Mouse (Mus musculus): ENCODE measurements around the gene 2610301B20Rik.
"Not testable (repeated sequence)": the region's sequence is repeated elsewhere in the genome, so short reads cannot be mapped to it uniquely, and the experiment has no call there.

2610301B20Rik gene

DNA sequence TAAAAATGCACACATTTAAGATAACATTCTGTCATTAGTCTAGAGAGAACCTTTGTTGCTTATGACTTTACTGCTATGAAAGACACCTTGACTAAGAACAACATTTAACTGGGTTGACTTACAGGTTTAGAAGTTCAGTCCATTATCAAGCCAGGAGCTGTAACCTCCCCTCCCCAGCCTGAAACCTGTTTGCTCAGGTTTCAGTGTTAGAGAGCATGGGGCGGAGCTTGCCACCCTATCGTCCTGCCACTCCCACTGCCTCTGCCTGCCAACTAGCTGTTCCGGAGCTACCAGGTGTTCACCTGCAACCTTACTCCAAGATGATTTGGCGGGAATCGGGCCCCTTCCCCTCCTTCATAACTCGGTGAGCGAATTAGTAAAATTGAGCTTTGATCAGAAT is 37.1 kb downstream of the 2610301B20Rik start:
- DNase-seq (ENCODE audit: low spot score), result not testable (repeated sequence)

DNA sequence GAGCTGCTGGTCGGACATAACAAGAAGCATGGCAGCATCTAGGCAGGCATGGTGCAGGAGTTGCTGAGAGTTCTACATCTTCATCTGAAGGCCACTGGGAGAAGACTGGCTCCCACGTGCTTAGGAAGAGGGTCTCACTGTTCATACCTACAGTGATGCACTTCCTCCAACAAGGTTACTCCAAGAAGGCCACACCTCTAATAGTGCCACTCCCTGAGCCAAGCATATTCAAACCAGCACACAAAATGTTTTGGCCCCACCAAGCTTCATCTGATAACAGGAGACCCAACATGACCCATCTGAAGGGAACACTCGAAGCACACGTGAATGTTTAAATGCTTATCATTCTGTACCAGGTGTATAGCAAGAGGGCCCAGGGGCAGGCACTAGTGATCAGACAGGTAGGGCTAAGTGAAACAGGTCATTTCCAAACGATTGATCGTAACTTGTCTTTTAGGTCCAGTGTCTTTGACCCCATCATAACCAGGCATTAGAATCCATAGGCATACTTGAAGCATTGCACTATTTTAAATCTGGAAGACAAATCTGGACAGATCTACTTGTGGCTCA is 37.7 kb downstream of the 2610301B20Rik start:
- DNase-seq (ENCODE audit: low spot score), result no peak

DNA sequence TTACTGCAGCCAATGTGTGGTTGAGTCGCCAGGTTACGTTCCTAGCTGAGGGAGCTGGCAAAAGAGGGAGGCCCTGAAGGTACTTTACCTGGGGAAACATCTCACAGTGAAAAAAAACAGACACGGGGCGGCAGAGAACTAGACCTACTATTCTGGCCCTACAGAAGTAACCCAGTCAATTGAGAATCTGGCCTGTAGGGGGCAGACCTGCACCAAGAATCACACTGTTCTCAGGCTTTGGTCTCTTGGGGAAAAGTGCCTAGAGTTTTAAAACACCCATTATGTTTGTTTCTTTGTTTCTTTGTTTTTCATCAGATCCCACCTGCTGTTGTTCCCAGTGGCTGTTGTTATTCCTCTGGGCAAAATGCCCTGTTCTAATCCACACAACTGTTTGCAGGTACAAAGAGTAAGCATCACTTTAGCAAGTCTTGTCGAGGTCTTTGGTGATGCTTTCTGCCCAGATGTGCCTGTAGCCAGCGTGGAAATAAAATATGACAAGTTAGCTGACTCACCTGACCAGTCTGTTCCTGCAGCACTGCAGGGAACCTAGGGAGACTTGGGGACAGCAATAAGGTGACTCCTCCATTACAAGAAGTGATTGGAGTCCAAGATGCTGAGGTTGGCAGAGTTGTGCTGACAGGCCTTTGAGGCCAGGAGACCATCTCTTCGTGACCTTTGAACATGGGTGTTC is 38.5 kb downstream of the 2610301B20Rik start:
- DNase-seq (ENCODE audit: low spot score), result peak; percentile 71

DNA sequence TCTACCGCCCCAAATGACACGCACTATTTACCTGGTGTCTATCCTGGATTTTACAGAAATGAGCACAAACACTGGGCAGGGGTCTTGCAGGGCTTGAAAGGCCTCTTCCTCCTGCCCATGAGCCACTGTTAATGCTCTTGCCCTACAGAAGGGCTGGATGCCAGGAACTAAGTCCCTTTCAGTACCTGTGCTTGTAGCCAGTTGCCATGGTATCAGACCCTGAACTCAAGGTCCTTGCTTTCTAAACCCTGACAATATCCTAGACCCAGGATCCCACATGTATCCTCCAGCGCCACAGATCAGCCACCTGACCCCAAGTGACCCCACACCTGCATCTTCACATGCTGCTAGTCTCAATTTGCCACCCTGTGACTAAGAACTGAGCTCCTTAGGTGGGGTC is 39.1 kb downstream of the 2610301B20Rik start:
- DNase-seq (ENCODE audit: low spot score), result no peak

DNA sequence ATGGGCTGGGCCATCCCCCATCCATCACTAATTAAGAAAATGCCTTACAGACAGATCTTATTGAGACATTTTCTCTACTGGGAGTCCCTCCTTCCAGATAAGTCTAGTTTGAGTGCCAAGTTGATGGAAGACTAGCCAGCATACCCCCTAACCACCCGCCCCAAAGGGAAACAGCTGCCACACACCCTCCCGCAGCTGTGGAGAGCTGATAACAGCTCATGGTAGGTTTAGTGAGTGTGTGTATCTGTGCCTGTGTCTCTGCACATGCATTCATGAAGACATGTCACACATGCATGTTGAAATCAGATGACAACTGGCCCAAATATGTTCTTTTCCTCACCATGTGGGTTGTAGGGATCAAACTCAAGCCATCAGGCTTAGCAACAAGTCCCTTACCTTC is 40.5 kb downstream of the 2610301B20Rik start:
- DNase-seq (ENCODE audit: low spot score), result no peak

DNA sequence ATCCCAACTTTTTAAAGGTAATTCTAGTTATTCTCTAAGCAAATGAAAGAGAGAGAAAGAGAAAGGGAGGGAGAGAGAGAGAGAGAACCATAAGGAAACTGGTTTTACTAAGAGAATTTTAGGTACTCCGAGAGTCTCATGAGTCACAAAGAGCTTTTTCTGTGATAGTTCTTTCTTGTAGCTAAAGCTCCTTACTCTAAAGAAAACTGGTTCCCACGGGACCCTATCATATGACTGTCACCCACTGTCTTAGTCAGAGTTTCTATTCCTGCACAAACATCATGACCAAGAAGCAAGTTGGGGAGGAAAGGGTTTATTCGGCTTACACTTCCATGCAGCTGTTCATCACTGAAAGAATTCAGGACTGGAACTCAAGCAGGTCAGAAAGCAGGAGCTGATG is 41.0 kb downstream of the 2610301B20Rik start:
- DNase-seq (ENCODE audit: low spot score), result no peak

DNA sequence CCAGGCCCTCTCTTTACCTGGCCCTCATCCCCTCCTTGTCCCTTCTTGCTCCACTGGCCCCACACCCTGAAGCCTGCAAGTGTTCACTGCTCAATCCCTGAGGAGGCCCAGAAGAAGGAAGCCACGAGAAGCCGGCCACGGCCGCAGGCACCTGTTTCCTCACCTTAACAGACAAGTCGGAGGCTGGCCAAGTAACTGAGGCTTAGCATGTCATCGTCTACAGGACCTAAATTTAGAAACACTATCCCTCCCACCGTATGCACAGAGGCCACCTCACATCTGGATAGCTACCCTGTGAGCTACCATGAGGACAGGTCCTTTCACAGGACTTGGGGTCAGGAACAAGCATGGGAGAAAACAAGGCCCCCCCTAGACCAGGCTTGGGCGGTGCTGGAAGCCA is 44.1 kb downstream of the 2610301B20Rik start:
- no peak for DNase-seq (ENCODE audit: low spot score)

DNA sequence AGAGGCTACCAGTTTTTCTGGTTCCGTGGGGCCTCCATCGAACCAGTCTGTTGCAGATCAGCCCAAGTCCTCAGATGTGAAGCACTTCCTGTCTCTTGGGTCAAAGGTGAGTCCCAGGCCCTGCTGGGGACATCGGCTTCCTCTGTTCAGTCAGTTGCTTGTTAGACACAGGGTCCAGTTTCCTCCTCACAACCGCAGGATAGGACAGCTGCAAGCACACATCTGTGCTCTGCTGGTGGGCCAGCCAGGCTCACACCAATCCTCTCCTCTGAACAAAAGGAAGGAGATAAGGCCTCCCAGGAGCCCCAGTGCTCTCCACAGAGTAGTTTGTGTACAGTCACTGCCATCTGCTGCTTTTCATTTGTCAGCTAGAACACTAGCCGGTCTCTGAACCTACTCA is 44.8 kb downstream of the 2610301B20Rik start:
- DNase-seq (ENCODE audit: low spot score), result no peak

DNA sequence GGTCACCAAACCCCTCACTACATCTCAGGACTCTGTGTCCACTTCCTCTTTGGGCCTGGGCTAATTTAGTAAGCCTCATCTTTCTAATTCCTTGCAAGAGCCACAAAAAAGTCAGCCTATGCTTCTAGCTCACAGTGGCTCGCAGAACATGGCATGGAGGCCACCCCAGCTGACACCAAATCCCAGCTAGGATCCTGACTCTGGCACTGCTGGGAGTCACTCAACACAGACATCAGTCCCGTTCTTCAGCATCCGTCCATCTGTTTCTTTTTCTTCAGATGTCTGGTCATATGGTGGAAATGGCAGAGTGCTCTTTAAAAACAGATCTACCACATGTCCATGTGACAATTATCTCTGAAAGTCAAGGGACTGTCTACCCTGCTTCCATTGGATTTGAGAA is 45.2 kb downstream of the 2610301B20Rik start:
- DNase-seq (ENCODE audit: low spot score), result no peak

DNA sequence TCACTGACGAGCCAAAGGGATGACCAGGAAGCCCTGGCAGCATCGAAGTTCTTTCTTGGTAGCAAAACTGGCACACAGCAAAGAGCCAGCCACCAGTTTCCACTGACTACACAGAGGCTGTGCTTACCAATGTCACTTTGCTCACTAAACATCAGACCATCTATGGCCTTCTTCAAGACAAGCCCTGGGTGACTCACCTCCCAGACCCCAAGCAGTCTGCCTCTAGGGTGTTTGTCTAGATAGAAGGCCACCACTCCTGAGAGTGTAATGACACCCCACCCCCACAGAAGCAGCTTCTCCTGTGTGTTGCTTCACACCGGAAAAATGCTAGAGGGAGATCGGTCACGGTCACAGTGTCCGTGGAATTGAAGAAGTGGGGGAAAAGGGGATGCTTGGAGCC is 45.7 kb downstream of the 2610301B20Rik start:
- no peak for DNase-seq (ENCODE audit: low spot score)

DNA sequence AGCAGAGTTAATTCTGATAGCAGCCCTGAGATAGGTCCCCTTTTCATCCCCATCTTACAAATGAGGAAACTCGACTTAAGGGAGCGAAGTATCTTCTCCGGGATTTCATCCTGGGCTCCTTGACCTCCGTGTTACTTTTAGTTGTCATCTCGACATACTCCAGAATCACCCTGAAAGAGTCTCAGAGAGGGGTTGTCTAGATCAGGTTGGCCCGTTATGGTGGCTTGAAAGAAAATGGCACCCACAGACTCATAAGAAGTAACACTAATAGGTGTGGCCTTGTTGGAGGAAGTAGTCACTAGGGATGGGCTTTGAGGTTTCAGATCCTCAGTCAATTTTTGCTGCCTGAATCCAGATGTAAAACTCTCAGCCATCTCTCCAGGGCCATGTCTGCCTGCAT is 46.3 kb downstream of the 2610301B20Rik start:
- no peak for DNase-seq (ENCODE audit: low spot score)

DNA sequence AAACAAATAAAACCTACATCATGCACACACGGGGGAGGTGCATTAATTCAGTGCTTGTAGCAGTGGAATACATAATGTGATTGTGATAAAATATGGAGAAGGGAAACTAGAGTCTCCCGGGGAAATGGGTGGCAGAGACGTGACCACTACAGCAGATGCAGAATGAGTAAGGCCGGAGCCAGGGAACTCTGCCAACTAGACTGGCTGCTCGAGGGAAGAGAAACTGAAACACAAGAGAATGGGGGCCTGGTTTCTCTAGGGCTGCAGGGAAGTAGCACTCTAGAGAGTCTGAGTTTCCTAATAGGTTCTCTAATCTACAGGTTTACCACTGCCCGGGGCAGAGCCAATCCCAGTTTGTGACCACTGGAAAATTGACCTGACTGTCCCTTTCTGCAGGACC is 48.9 kb downstream of the 2610301B20Rik start:
- DNase-seq (ENCODE audit: low spot score), result no peak

DNA sequence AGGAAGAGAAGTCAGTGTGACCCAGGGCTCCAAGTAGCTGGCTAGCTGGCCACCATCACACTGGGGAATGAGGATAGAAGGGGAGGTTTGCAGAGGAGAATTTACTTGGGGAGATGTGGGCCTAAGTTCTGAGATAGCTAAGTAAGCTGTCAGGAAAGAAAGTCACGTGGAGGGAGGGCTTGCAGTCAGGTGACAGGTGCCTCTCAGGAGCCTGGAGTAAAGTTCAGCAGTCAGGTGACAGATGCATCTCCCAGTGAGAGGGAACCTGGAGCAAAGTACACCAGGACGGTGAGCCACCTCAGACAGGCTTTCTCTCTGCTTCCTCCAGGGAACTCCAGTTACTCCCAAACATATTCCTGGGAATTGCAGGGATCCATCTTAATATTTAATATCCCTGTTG is 49.8 kb downstream of the 2610301B20Rik start:
- no peak for DNase-seq (ENCODE audit: low spot score)

DNA sequence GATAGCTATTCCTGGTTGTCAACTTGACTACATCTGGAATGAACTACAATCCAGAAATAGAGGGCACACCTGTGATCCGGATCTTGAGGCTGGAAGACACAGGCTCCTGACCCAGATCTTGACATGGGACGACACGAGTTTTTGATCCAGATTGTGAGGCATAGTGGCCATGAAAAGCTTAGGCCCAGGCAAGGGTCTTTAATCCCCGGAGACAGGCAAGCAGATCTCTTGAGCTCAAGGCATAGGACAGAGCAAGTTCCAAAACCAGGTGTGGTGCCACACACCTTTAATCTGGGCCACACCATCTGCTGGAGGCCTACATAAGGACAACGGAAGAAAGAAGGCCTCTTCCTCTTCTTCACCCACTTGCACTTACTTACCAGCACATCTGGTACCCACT is 50.2 kb downstream of the 2610301B20Rik start:
- no peak for DNase-seq (ENCODE audit: low spot score)

DNA sequence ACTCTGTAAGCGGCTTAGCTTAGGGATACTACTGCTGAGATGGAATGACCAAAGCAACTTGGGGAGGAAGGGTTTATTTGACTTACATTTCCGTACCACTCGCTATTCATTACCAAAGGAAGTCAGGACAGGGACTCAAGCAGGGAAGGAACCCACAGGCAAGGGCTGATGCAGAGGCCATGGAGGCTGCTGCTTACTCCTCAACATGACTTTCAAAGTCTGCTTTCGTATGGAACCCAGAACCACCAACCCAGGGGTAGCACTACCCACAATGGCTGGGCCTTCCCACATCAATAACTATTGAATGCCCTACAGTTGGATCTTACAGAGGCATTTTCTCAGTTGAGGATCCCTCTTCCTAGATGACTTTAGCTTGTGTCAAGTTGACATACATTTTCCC is 52.1 kb downstream of the 2610301B20Rik start:
- DNase-seq (ENCODE audit: low spot score), result no peak

DNA sequence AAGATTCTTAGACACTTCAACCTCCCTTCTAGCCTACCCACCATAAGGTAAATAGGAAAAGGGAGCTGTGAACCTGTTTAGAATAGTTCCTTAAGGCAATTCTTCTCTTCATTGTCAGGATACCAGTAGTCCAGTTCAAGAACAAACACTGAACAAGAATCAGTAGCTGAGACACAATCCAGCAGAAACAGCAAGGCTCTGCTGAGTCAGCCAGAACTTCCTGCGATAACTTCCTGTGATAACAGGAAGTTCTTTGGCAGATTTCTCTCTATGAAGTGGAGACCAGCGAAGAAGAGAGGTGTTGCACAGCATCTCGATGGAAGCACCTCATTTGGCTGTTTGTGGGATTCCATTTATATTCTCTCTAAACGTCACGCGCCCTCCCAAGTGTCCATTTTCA is 53.9 kb downstream of the 2610301B20Rik start:
- no peak for DNase-seq (ENCODE audit: low spot score)

DNA sequence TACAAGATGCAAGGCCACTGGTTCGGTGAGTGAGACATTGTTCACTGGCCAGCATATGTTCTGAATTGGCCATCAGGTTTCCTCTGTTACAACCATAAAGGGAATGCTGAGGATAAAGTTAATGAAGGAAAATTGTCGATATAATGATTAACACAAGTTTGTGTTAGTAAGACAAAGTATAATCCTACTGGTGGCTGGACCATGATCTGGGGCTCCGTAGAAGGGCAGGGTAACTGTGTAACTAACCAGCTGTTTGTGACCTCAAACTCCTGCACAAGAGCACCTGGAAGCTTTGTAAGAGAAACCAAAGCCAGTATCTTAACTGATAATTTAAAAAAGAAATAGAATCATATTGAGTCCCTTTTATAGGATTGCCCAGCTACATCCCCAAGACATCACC is 55.4 kb downstream of the 2610301B20Rik start:
- no peak for DNase-seq (ENCODE audit: low spot score)

DNA sequence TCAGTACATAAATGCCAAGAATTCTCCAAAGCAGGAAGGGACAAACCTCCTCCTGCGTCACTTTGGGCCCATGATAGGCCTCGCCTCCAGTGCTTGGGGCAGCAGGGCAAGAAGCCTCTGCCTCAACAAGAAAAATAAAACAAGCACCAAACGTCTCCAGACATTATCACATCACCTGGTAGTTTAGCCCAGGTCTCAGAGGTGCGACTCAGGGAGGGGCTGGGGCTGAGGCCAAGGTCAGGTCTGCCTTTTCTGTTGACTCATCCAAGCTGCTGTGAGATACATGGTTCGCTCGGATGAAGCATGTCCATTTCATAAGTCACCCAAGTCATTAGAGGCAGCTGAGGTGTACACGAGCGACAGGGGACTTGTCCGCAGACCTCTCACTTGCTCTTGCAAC is 56.7 kb downstream of the 2610301B20Rik start:
- no peak for DNase-seq (ENCODE audit: low spot score)

DNA sequence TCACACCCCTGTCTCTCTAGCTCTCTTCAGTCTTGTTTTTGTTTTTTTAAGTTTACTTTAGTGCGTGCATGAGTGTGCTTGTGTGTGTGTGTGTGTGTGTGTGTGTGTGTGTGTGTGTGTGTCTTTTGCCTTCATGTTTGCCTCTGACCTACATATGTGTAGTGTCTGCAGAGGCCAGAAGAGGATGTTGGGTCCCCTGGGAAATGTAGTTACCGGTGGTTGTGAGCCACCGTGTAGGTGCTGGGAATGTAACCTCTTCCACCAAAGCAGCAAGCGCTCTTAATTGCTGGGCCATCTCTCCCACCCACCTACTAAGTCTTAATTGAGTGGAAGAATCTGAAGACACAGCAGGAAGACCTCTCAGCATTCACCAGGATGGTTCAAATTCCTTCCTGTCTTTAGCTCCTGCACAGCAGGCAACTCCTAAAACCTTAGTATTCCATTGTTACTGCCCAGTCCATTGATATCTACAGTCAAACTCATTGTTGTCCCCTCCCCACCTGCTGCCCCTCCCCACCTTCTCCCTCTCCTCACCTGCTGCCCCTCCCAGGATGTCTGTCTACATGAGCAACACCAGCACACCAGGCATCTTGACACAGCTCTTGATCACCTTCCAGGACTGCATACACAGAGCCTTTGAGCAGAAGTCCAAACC is 57.9 kb downstream of the 2610301B20Rik start:
- DNase-seq (ENCODE audit: low spot score), result no peak

DNA sequence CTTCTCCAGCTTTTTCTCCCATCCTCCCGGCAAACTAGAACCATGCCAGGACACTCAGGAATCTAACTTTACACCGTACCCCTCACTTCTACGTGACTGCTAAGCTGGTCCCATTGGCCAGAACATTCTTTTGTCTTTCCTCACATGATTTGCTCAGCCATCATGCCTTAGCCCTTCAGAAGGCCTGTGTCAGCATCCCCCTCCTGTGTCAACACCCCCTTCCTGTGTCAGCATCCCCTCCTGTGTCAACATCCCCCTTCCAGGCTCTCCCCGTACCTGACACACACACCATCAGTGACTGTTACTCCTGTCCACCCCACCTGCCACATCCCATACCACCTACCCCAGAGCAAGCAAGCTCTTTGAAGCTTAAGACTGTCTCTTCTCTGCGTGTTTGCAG is 58.5 kb downstream of the 2610301B20Rik start:
- no peak for DNase-seq (ENCODE audit: low spot score)

DNA sequence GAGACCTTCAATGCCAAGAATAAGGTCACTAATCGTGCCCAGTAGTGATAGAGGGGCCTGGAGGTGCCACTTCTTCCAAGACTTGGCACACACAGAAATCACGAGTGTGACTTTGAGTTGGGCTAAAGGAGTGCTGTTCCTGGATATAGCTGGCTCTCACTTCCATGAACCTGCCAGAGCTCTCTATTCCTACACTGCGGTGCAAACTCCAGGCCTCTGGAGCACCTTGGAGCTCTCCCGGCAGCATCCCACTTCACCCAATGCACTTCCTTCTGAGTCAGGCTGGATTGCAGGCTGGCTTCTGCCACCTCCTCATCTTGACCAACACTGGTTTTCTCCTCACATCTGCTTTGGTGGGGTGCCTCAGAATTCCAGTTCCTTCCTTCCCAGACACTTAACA is 62.5 kb downstream of the 2610301B20Rik start:
- no peak for DNase-seq (ENCODE audit: low spot score)

Measured in testis, postnatal 14 days (tissue).